Mouse (Mus musculus) brown adipose tissue, adult 24 weeks (tissue): ENCODE data around the gene Gdf5. TPM values are rescaled to one million over a fixed set of nuclear protein-coding genes. Genes with fewer than 3 reads are reported as not detected.
"Not testable (repeated sequence)": the region's sequence is repeated elsewhere in the genome, so short reads cannot be mapped to it uniquely, and the experiment has no call there.

Experiments
- H3K27ac ChIP-seq: fragments of 200-500 bp; replicated peaks from 2 replicates; pipeline ENCODE4 v1.5.1; 2012; ENCODE audit warnings: low read depth, mild to moderate bottlenecking, low read length
- H3K4me1 ChIP-seq: fragments of 200-500 bp; 2 replicates; pipeline ENCODE4 v1.6.1; 2012; ENCODE audit warnings: low read length, mixed read lengths; ENCODE audit not compliant: control insufficient read depth, insufficient read depth, insufficient read length
- H3K4me3 ChIP-seq: fragments of 200-500 bp; 2 replicates; pipeline ENCODE4 v1.5.1; 2012; ENCODE audit warnings: low read depth, mild to moderate bottlenecking, low read length, moderate library complexity; ENCODE audit not compliant: insufficient read depth
- polyA plus RNA-seq: library from polyadenylated mRNA; stranded (reverse); fragments of >200 nt; gene quantifications from 2 replicates; pipeline ENCODE4 v1.2.4, GENCODE M21; 2012; ENCODE audit not compliant: missing spikeins, insufficient read depth, insufficient read length

The Gdf5 gene
- polyA plus RNA-seq, 1 experiment, result 2.4 TPM

DNA sequence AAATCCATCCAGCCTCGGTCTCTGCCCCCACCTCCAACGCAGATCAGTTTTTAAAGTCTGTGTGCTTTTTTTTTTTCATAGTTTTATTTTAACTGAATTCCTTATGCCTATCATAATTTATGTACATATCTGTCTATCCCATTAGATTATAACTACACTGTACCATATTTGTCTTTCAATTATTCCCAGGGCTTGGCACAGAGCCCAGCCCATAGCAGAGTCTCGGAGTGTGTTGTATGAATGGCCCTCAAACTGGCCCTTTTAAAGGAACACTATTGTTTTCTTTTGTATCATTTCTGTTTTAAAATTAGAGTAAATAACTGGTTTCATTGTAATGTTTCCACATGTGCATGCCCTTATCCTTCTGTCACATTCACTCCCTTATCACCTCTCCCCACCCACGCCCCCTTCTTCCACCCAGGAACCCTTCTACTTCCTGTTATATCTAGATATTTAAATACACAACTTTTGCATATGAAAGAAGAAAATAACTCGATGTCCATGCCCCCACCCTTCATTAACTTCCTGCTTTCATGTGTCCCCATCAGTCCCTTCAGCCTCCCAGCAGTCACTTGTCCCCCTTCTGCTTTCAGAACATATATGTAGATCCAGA lies 2.3 kb upstream of the Gdf5 start:
- no peak overlapping the region for H3K27ac ChIP-seq

DNA sequence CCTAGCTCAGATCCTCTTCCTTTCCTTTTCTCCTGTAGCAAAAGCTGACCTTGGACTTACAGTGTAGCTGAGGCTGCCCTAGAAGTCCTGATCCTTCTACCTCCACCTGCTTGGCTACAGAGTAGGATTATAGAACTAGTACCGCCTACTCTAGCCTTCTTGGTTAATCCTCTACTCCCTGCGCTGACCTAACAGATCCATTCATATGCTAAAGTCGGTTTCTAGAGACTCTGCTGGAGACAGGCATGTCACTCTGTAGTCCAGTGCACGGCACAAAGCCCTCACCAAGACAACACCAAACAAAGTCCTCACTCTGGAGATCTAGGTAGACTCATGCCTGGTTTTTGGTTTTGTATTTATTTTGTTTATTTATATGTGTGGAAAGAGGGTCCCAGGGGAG lies 1.3 kb upstream of the Gdf5 start:
- H3K4me1 ChIP-seq, result peaks cover 3% of the 10 kb centered on the region; the same call in 1 of the 2 replicates
- no peak overlapping the region for H3K4me3 ChIP-seq
- H3K27ac ChIP-seq, result no peak overlapping the region

More for the DNA sequence above, 2.3 kb upstream of the Gdf5 start:
- H3K4me3 ChIP-seq, result no peak overlapping the region
- peaks cover 2% of the 10 kb centered on the region; the same call in 1 of the 2 replicates for H3K4me1 ChIP-seq

DNA sequence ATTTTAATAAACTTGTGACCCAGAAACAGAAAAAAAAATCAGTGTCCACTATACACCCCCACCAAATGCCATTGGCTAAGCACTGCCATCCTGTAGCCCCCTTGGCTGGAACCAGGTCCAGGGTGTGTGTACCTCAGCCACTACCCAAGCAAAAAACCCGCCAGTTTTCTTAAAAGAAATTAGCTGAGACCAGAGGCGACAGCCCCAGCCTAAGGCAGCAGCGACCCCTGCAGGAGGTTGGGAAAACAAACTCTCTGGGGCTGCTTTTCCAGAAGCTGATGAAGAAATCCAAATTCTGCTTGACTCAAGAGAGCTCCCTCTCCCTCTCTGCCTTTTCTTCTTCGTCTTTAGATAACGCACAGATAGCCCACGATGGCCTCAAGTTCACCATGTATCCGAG lies 902 bp upstream of the Gdf5 start:
- no peak overlapping the region for H3K4me3 ChIP-seq
- peaks cover 7% of the 10 kb centered on the region; the same call in 1 of the 2 replicates for H3K4me1 ChIP-seq
- no peak overlapping the region for H3K27ac ChIP-seq

GRCm38 (mm10) chr2:155945580-155945979 lies 413 bp upstream of the Gdf5 start:
- Histone ChIP-seq H3K27ac (no peak overlapping the region), H3K4me1 (peaks cover 9% of the 10 kb centered on the region; the same call in 1 of the 2 replicates), H3K4me3 (no peak overlapping the region)

DNA sequence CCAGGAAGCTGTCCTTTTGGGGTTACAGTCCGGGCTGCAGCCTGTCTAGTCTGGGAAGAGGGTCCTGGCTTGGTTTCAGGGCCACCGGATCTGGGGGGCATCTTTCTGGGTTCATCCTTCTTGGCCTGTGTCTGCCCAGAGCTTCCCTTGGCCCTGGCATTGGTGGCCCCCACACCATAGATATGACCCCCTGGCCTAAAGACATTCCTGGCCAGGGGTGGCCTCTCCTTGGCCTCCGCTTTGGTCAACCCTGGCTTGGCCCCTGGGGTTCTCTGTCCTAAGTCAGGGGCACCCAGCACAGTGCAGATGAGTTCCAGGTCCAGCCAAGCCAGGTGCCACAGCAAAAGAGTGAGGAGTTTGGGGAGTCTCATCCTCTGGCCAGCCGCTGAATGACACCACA lies 482 bp downstream of the Gdf5 start:
- Histone ChIP-seq H3K27ac (no peak overlapping the region), H3K4me3 (peak overlapping the region; percentile 39), H3K4me1 (peaks cover 12% of the 10 kb centered on the region)

DNA sequence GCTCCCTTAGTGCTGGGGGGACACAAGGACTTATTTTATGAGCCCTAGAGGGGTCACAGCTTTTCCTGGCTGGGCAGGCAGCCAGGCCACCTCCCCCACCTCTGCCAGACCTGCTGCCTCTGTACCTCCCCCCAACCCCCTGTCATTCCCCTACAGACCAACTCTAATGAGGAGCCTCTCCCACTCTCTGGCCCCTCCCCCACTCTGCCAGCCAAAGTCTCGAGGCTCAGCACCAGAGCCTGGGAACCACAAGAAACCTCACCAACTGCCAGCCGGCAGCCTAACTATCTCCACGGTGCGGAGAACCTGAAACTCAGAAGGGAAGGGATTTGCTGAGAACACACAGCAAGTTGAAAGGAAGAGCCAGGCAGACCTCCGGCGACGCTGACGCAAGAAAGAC lies 1.7 kb downstream of the Gdf5 start:
- peak overlapping the region; percentile 40 for H3K4me3 ChIP-seq
- H3K27ac ChIP-seq, result no peak overlapping the region
- H3K4me1 ChIP-seq, result peaks cover 18% of the 10 kb centered on the region

- Histone ChIP-seq H3K4me1 (peaks cover 18% of the 10 kb centered on the region), H3K27ac (peak overlapping the region; percentile 70), H3K4me3 (peak overlapping the region; percentile 42)
Observed at GRCm38 (mm10) chr2:155941697-155942442, 3.3 kb downstream of the Gdf5 start.

DNA sequence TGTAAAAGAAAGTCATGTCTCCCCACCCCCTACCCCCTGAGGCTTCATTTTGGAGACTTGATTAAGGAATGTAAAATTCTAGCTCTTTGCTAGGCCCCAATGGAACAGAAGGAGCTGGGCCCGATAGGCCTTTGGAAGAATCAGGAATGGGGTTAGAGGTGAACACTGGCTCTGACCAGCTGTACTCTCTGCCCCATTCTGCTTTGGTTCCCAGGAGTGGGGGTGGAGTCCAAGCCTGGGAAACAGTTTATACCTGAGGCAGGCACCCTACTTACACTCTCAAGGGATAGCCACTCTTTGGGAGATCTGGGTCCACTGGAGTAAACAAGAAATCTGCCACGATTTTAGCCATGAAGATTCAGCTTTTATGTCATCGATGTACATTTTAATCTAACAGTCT lies 4.5 kb downstream of the Gdf5 start, which contains the start of gene Gm15557:
Gene Gm15557, plus strand, starts transcription at position 48 of the 400 bp plus-strand sequence.
- Histone ChIP-seq H3K27ac (peak within 1 kb of the TSS; percentile 70), H3K4me3 (no peak within 1 kb of the TSS), H3K4me1 (peaks cover 18% of the 10 kb centered on the region)

- H3K27ac ChIP-seq, result peak overlapping the region; percentile 59
- H3K4me1 ChIP-seq, result peaks cover 18% of the 10 kb centered on the region
- H3K4me3 ChIP-seq, result no peak overlapping the region
Observed at GRCm38 (mm10) chr2:155939897-155940529, 5.2 kb downstream of the Gdf5 start.

DNA sequence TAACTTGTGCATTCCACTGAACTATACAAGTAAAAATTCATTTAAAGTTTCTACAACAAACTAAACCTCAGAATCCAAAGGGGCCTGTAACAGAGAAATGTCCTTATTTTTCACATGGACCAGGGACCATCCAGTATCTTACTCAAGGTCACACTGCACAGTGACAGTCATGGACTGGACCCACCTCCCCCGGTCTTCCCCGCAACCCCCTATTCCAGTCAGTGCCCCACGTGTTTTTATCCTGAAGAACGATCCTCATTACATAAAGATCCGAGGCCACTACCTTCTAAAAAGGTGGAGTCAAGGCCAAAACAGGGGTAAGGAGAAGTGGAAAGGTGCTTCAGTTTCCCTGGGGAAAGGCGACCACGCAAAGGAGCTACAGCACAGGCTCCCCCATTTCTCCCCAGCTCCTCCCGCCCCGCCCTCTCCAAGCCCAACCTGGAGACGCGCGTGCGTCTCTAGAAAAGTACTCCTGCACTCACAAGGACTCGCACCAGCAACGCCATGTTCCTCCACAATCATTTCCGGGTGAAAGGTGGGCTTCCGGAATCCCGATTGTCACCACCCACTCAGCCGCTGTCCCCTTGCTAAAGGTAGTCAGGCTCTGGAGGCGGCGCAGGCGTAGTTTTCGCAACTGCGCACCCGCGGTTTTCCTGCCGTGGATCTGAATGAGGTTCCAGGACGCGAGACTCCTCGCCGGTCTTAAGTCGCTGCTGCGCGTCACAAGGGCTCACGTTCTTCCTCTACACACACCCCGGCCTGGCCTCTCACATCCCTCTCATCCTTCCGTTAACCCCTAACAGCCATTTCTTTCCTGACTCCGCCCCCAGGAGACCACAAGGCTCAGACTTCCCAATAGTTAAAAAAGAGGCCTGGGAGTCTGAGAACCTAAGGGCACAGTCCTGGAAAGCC lies 15.4 kb downstream of the Gdf5 start, which contains the start of gene Uqcc1:
Gene Uqcc1, minus strand, starts transcription at position 780 of the 912 bp plus-strand sequence.
- Histone ChIP-seq H3K4me3 (peak within 1 kb of the TSS; percentile 65), H3K27ac (peak within 1 kb of the TSS; percentile 67), H3K4me1 (peaks cover 5% of the 10 kb centered on the region; the same call in 1 of the 2 replicates)

DNA sequence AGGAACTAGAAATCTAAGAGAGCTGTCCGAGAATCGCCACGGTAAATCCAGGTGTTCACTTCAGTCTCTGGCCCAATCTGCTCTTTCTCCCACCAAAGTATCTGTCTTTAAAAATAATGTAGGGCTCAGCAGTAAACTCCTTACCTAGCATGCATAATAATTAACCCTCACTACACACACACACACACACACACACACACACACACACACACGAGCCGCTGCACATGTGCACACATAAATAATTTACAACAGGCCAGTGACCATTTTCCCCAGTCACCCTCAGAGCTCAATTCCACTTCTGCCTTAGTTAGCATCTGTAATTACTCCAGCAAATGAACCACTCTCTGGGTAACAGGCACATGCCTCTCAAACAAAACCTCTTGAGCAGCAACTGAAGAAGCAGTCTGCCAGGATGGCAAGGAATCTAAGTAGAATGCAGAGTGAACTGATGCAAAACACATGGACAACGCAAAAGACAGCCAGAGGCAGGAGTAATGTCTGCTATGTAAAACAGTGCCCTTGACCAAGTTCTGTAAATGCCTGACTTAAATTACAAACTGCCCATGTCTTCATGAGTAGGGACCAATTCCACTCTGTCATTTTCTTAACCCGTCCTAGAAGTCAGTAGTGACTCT lies 16.3 kb downstream of the Gdf5 start:
- Histone ChIP-seq H3K4me1 (peaks cover 5% of the 10 kb centered on the region; the same call in 1 of the 2 replicates), H3K27ac (peak overlapping the region; percentile 67), H3K4me3 (peak overlapping the region; percentile 65)

- not testable (repeated sequence) for H3K4me1 ChIP-seq, H3K27ac ChIP-seq, H3K4me3 ChIP-seq
Observed at GRCm38 (mm10) chr2:155925213-155925612, 20.0 kb downstream of the Gdf5 start.

DNA sequence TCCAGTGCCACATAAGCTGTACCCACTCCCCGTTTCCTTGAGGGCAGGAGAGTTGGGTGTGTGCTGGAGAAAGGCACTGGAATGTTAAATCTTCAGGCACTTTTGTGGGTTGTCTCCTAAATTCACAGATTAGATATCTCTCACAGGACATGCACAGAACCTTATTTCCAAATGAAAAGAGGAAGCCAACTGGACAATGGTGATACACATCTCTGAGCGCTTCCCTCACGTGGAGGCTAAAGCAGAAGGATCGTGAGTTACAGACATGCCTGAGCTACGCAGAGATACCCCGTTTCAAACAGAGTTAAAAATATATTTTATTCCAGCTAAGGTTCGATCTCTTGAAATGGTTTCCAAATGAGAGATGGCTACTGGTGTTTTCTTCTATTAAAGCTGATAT lies 22.0 kb downstream of the Gdf5 start:
- Histone ChIP-seq H3K4me3 (no peak overlapping the region), H3K4me1 (0 out of 2 replicates have a peak, but pooled peaks cover 2% of the 10 kb centered on the region), H3K27ac (no peak overlapping the region)

- H3K4me3 ChIP-seq, result no peak overlapping the region
- no peaks in the 10 kb centered on the region for H3K4me1 ChIP-seq
- H3K27ac ChIP-seq, result no peak overlapping the region
Observed at GRCm38 (mm10) chr2:155914684-155915083, 30.5 kb downstream of the Gdf5 start.
